Mouse (Mus musculus) olfactory bulb, adult 2 months (tissue): ENCODE measurements around the gene Gm38655.

Source experiments
- CTCF ChIP-seq: fragments of 200-500 bp; IDR thresholded peaks from 2 replicates; pipeline ENCODE4 v1.5.1; 2012; ENCODE audit warnings: low read depth, mild to moderate bottlenecking, low read length, moderate library complexity; ENCODE audit not compliant: insufficient read depth
- POLR2A ChIP-seq: fragments of 200-500 bp; IDR thresholded peaks from 2 replicates; pipeline ENCODE4 v1.6.1; 2012; ENCODE audit warnings: mild to moderate bottlenecking, low read depth, low read length, moderate library complexity; ENCODE audit not compliant: insufficient read depth

DNA sequence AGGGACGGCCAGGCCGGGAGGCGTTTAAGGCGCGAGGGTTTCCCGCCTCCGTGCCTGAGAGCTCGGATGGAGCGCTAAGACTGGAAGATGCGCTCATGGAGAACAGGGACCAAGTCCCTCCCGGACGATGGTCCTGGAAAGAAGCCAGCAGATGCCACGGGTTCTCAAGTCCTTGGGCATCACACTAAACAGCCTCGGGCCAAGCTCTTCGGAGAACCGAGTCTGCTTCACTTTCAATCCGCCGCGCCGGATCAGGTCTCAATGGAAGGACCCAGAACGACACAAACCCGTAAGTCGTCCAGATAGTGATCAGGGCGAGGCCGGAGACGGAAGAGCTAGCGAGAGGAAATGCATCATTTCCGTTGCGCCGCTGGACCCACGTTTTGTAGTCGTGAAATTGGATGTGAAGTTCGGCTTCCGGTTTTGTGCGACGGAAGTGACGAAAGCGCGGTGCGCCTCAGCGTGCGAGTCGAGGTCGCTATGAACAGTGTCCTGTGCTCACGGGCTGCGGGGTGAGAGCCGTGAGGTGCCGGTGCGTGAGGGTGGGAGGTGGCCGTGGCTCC lies 8.9 kb upstream of the Gm38655 start, which contains the start of gene BC003965:
- TF ChIP-seq CTCF (no peak), POLR2A (peak; percentile 71)
